Mouse (Mus musculus) 3T3-L1 (cell line): ENCODE results near the gene Naa80.

Experiments used
- DNase-seq: peaks from one replicate; pipeline ENCODE4 v3.0.0-alpha.2; 2015; ENCODE audit warnings: low read depth, low spot score

Naa80 gene

GRCm38 (mm10) chr9:107594281-107595062 is 15.8 kb downstream of the Naa80 start:
- no peak for DNase-seq

GRCm38 (mm10) chr9:107596619-107597569 is 18.2 kb downstream of the Naa80 start:
- DNase-seq: no peak

DNA sequence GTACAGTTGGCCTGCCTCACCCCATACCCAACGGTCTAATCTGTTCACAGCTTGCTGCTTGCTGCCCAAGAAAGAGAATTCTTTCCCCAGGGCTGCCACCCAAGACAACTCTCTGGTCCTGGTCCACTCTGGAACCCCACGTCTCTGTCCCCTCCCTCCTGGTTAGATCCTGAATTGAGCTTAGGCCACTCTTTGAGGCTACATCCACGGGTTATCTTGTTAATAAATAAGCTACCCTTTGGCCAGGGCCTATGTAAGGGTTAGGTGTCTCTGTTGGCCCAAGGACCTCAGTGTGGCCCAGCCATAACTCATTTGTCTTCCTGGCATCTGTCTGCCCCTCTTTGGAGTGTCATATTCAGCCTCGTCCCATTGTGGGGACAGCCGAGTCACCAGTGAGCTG is 19.7 kb downstream of the Naa80 start:
- DNase-seq: no peak

DNA sequence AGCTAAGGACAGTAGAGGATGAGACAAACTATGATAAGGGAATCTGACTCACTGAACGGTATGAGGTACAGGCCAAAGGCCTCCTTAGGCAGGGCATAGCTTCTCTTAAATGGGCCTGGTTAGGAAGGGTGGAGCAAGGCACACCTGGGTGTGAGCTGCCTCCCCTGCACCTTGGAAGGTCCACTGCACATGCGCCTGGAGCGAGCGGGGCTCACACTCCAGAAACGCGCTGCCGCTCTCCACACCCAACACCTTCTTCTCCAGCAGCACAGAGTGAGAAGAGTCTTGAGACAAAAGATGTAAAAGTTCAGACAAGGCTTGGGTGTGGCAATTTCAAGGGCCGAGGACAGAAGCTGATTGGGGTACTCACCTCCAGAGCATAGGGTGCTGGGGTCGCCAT is 20.7 kb downstream of the Naa80 start:
- DNase-seq: no peak

- DNase-seq: no peak
Measured at GRCm38 (mm10) chr9:107599842-107600241, 21.2 kb downstream of the Naa80 start.

- DNase-seq: no peak
Measured at GRCm38 (mm10) chr9:107600745-107601144, 22.1 kb downstream of the Naa80 start.

DNA sequence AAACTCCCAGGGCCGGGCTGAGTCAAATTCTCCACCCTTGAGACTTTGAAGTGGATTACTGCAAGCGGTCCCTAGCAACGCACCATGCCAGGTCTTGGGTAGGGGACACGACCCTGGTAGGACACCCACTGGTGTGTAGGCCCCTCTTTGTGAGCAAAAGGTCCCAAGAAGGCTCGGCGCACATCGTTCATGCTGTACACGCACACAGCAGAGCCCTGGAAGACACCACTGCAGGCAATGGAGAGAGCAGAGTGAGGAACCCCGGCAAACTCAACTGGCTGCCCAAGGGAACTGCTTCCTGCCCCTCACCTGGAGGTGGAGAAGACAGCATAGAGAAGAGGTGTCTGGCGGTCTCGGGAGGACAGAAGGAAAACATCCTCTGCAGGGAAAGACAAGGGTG is 22.6 kb downstream of the Naa80 start:
- no peak for DNase-seq

DNA sequence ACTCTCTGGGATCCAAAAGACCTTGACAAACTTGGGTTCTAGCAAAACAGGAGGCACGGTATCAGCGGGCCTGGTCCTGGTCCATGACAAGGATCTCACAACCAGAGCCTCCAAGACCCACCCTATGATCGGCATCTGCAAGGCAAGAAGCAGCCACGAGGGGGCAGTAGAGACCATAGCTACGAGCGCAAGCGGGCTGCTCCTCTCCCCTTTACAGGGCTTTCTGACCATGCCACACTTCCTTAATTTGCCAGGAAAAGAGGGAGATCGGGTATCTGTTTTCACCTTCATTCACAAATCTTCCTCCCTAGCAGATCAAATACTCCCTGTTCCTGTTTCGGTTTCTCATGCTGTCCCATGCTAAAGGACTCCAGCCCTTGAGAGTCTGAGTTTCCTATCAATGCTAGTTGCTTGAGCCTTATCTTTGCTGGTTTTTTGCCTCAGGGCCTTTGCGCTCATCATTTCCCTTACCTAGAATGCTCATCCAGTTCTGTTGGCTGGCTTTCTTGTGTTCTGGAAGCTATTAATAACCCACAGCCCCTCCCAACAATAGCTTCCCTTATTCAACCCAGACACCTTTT is 23.5 kb downstream of the Naa80 start:
- peak; percentile 93 for DNase-seq

GRCm38 (mm10) chr9:107603251-107603650 is 24.6 kb downstream of the Naa80 start:
- DNase-seq: no peak

- no peak for DNase-seq
Measured at GRCm38 (mm10) chr9:107605041-107605661, 26.5 kb downstream of the Naa80 start.

- no peak for DNase-seq
Measured at GRCm38 (mm10) chr9:107606591-107606990, 27.9 kb downstream of the Naa80 start.

GRCm38 (mm10) chr9:107607036-107607435 is 28.3 kb downstream of the Naa80 start:
- no peak for DNase-seq

GRCm38 (mm10) chr9:107607653-107608245 is 29.1 kb downstream of the Naa80 start:
- no peak for DNase-seq

DNA sequence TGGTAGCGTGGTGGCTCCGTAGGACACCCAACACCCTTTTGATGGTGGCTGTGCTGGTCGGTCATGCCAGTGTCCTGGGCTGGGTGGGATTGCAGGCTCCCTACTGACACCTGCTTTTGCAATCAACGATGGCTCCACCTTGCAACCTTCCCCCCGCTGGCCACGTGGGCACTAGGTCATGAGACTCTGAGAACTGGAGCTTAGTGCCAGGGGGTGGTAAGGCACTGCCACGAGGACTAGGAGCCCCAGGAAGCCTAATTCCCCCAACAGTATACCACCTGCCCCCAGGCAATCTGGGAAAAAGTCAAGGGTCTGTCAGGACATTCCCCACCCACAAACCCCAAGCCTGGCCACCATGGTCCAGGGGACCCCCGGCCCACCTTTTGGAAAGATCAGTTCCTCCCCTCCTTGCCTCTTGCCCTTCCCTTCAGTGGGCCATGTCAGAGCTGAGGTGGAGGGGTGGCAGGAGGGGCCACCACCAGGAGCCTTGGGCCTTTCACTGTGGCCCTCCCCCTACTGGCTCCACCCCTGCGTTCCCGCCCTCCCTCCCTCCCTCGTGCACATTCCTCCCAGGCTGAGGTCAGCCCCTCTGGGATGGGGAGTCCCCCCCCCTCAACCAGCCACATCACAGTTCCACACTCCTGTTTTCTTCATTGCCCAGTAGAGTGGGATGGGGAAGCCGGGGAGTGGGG is 30.2 kb downstream of the Naa80 start, which contains the start of gene Sema3b:
Gene Sema3b, minus strand, starts transcription at position 489 of the 692 bp plus-strand sequence.
- DNase-seq: no peak

DNA sequence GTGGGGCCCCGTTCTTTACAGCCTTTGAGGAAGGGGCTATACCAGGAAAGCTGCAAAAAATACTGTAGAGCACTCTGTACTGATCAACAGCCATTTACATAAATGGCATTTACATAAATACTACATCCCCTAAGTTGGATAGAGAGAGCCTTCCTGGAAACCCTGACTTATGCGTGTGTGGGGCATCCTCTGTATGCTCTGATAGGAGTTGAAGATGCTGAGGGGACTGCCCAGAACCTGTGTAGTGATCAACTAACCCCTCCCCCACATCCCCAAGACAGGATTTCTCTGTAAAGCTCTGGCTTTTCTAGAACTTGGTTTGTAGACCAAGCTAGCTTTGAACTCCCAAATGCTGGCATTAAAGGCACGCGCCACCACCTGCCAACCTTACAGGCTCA is 30.7 kb downstream of the Naa80 start:
- DNase-seq: no peak

DNA sequence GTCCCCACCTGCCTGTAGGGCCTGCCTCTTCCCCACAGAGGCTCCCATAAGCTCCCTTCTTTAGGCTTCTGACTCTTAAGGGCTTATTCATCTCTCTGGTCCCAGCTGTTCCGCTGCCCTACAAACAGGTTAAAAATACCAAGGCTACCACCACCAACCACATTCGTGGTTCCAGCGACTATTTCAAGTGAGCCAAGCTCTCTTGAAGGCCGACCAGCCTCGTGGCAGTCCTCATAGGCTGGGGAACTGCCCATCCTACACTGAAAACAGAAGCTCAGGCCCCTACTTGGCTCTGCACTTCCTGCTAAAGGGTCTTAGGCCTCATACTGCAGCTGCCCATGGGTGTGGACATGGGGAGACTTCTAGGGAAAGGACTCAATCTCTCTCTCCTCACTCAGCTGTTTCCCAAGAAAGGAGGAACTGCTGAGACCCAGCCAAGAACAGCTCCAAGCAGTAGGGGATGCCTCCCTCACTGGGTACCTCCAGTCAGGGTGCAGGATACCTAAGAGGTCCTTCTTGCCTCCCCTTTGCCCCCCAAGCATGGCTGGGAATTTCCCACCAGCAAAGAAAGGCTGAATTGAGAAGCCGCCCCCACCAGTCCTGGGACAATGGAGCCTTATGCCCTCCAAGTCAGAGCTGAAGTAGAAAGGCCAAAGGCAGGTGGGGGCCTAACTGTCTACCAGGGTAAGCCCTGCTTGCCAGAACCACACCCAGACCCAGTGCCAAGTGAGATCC is 32.9 kb downstream of the Naa80 start:
- DNase-seq: no peak

DNA sequence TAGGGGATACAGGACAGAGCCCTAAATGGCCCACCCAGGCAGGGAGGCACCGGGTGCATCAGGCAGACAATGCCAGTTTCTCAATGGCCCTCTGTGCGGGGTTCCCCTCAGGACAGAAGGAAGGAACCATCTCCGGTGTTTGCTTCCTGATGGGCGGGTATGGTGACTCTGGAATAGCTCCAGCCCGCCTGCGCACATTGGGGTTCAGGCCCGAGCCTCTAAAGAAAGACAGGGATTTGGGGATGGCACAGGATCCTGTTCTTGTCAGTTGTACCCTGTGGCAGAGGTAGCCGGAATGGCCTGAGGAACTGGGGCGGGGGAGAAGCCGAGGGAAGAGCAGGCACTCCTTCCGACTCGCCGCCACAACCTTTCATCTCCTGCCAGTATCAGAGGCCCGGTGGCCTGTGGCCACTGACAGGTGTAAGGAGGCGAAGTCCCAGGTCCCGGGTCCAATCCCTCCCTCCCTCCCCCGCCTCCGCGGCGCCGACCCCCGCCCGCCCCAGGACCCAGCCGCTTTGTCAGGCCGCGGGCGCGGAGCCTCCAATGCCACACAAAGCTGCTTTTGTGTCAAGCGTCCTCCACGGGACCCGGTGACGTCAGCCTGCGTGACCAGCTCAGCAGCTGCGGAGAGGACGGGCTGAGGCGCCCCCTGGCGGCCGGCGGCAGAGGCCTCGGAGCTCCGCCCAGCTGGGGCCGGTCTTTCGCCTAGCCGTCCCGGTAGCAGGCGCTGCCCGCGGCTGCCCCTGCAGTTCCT is 33.7 kb downstream of the Naa80 start:
- peak; percentile 95 for DNase-seq

DNA sequence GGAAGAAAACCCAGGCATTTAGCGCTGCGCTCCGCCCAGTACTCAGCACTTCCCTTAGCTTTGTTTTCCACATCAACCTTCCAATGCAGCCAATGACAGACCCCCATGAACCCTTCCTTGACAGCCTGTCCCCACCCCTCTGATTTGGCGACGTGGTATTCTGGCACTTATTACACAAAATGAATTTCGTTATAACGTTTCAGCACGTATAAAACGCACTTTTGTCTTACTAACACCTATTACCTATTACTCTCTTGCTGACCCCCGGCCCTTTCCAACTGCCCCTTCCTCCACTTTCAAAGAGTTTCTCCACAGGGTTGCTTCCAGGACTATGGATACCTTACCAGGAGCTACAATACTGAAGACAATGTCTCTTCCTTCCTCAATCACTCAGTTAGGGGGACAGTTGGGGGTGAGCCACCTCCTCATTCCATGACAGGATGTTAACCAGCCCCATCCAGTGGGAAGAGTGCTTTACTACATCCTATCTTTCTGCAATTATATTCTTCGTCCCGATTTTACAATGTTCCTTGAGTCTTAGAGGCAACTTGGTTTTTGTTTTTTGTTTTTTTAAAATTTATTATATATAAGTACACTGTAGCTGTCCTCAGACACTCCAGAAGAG is 34.4 kb downstream of the Naa80 start:
- DNase-seq: peak; percentile 57

DNA sequence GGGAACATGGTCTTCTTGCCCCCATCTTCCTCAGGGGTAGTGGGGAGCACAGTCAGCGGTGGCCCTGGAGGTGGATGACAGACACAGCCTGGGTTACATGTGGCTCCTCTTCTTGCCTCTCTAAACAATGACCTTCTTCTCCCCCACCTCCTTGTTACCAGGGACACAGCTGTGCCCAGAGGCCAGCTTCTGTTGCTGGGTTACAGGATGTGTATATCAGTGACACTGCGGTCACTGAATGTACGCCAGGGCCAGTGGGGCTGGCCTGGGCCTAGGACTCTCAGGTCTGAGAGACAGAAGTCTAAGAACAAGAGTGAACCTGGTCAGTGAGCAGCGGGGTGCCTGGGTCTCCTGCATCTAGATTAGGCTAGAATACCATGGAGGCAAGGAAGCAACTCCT is 36.3 kb downstream of the Naa80 start:
- no peak for DNase-seq
